Mouse (Mus musculus) hindbrain, embryonic 14.5 days (tissue): ENCODE results near the gene Kcnc1. TPM values are rescaled to one million over a fixed set of nuclear protein-coding genes. Genes with fewer than 3 reads are reported as not detected.

Experiments
- ATAC-seq: fragments of 200-750 bp; cut with Nextera tagmentation; 2 replicates; pipeline ENCODE4 v1.8.0; 2017; ENCODE audit warnings: moderate number of reproducible peaks, mild to moderate bottlenecking, moderate TSS enrichment, moderate library complexity; ENCODE audit not compliant: low FRiP score
- DNase-seq: peaks from one replicate; pipeline ENCODE4 v3.0.0-alpha.2; 2015; ENCODE audit warnings: low spot score
- H3K27ac ChIP-seq: fragments of 300-500 bp; sonication (generic); 2 replicates; pipeline ENCODE4 v1.5.1; 2014; ENCODE audit warnings: mild to moderate bottlenecking, moderate library complexity
- H3K27me3 ChIP-seq: fragments of 300-500 bp; sonication (generic); 2 replicates; pipeline ENCODE4 v1.6.1; 2014; ENCODE audit warnings: mild to moderate bottlenecking, low read length, mixed read lengths; ENCODE audit not compliant: control insufficient read depth, insufficient read depth
- H3K36me3 ChIP-seq: fragments of 300-500 bp; sonication (generic); replicated peaks from 2 replicates; pipeline ENCODE4 v1.6.1; 2014; ENCODE audit not compliant: control insufficient read depth, insufficient read depth
- H3K4me1 ChIP-seq: fragments of 300-500 bp; sonication (generic); replicated peaks from 2 replicates; pipeline ENCODE4 v1.6.1; 2014; ENCODE audit warnings: antibody characterized with exemption, low read length, mixed read lengths; ENCODE audit not compliant: control insufficient read depth, insufficient read depth
- H3K4me2 ChIP-seq: fragments of 300-500 bp; sonication (generic); replicated peaks from 2 replicates; pipeline ENCODE4 v1.6.1; 2014; ENCODE audit warnings: mild to moderate bottlenecking, moderate library complexity
- H3K4me3 ChIP-seq: fragments of 300-500 bp; sonication (generic); replicated peaks from 2 replicates; pipeline ENCODE4 v1.5.1; 2014; ENCODE audit warnings: mild to moderate bottlenecking, low read length
- H3K9ac ChIP-seq: fragments of 300-500 bp; sonication (generic); 2 replicates; pipeline ENCODE4 v1.6.1; 2014
- H3K9me3 ChIP-seq: fragments of 300-500 bp; sonication (generic); 2 replicates; pipeline ENCODE4 v1.6.1; 2016; ENCODE audit warnings: low read length; ENCODE audit not compliant: control insufficient read depth
- WGBS: fragments of 180-500 bp; shearing (Covaris S2); extraction: QIAGEN DNeasy Blood & Tissue Kit; methylation state at CpG from one replicate; pipeline ENCODE4 v1.1.7; 2014; 5-methylcytosine and 5-hydroxymethylcytosine counted together
- polyA plus RNA-seq: library from polyadenylated mRNA; unstranded; fragments of >200 nt; fragmentation: Nextera tagmentation; extraction: Ambion mirVana; gene quantifications from 2 replicates; pipeline ENCODE4 v1.2.1, GENCODE M21; 2014

Gene Kcnc1
- polyA plus RNA-seq, 1 experiment from 2014 or later = 16.6 TPM

DNA sequence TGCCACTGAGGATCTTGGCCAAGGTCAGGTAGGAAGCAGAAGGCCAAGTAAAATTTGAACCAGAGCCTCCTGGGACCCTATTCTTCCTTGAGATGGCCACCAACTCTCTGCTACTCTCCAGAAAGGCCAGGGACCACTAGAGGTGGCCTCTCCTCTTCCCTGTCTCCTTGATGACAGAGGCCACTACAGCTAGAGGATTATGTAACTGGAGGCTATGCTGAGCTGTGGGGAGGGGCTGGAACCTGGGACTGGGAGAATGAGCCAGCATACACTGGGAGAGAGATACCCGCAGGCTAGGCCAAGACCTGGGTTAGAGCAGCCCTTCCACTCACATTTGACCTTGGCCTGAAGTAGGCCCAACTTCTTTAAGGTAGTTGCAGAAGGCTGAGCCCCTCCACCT lies 3.4 kb downstream of the Kcnc1 start:
- DNase-seq (no peak), ATAC-seq (no peak)
- H3K27ac ChIP-seq = no peak overlapping the region
- H3K4me2 ChIP-seq = peak overlapping the region; percentile 72
- peaks cover 42% of the 10 kb centered on the region for H3K4me1 ChIP-seq
- H3K9me3 ChIP-seq = no peaks in the 10 kb centered on the region
- H3K4me3 ChIP-seq = peak overlapping the region; percentile 84
- H3K27me3 ChIP-seq = peaks cover 15% of the 10 kb centered on the region
- 0 out of 2 replicates have a peak, but pooled peaks cover 3% of the 10 kb centered on the region for H3K36me3 ChIP-seq
- peak overlapping the region; percentile 59 for H3K9ac ChIP-seq
- 89% methylated on average over 1 of the region's 1 CpGs for WGBS

GRCm38 (mm10) chr7:46400346-46400745 lies 4.0 kb downstream of the Kcnc1 start:
- Histone ChIP-seq H3K9me3 (no peaks in the 10 kb centered on the region), H3K9ac (peak overlapping the region; percentile 59), H3K27me3 (peaks cover 9% of the 10 kb centered on the region), H3K36me3 (peaks cover 9% of the 10 kb centered on the region; the same call in 1 of the 2 replicates), H3K27ac (no peak overlapping the region), H3K4me2 (peak overlapping the region; percentile 72), H3K4me3 (peak overlapping the region; percentile 84), H3K4me1 (peaks cover 42% of the 10 kb centered on the region)
- ATAC-seq = no peak
- WGBS = 31% methylated on average over 8 of the region's 8 CpGs
- no peak for DNase-seq

DNA sequence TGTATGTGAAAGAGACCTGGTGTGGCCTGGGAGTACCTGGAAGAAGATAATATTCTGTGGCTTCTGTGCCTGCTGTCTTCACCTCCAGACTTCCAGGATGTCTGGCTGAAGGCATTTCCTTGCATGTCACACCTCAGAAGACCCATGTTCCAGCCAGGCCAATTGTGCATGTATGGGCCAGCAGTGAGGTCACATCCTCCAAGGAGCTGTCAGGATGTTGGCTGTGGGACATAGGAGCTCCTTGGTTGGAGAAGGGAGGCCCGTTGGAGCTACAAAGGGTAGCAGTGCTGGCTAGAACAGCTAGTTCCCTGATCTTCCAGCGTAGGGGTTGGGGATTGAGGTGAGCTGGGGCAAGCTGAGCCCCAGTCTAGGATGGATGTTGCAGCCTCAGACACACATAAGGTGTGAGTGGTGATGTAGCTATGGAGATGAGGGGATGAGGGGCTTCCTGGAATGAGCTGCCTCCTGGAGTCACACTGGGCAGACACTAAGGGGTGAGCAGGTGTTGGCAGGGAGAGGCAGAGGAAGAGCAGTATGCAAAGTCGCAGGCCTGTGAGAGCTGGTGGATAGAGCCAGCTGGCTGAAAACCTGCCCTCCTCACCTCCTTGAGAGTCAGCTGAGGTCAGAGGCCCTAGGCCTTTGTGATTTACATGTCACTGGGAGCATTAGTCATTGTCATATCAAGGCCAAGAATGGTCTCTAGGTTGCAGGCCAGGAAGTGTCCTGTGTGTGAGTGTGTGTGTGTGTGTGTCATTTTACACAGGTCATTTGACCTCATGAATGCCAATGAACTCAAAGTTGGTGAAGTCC lies 5.3 kb downstream of the Kcnc1 start:
- Histone ChIP-seq H3K9me3 (no peaks in the 10 kb centered on the region), H3K4me2 (peak overlapping the region; percentile 72), H3K36me3 (peaks cover 11% of the 10 kb centered on the region; the same call in 1 of the 2 replicates), H3K4me3 (peak overlapping the region; percentile 84), H3K9ac (0 out of 2 replicates have a peak overlapping the region, but pooled peaks have one; percentile 32), H3K27me3 (peaks cover 4% of the 10 kb centered on the region; the same call in 1 of the 2 replicates), H3K4me1 (peaks cover 42% of the 10 kb centered on the region), H3K27ac (no peak overlapping the region)
- no peak for DNase-seq
- 71% methylated on average over 3 of the region's 3 CpGs for WGBS
- no peak for ATAC-seq

- Histone ChIP-seq H3K9ac (no peak overlapping the region), H3K4me3 (no peak overlapping the region), H3K27ac (no peak overlapping the region), H3K4me2 (no peak overlapping the region), H3K36me3 (peaks cover 11% of the 10 kb centered on the region; the same call in 1 of the 2 replicates), H3K27me3 (no peaks in the 10 kb centered on the region), H3K4me1 (peaks cover 31% of the 10 kb centered on the region), H3K9me3 (no peaks in the 10 kb centered on the region)
- no peak for DNase-seq
- ATAC-seq = no peak
- 77% methylated on average over 15 of the region's 15 CpGs for WGBS
Observed at GRCm38 (mm10) chr7:46403616-46404485, 7.6 kb downstream of the Kcnc1 start.

GRCm38 (mm10) chr7:46404756-46405155 lies 8.5 kb downstream of the Kcnc1 start:
- Histone ChIP-seq H3K9me3 (no peaks in the 10 kb centered on the region), H3K4me2 (no peak overlapping the region), H3K36me3 (peaks cover 11% of the 10 kb centered on the region; the same call in 1 of the 2 replicates), H3K9ac (no peak overlapping the region), H3K27me3 (no peaks in the 10 kb centered on the region), H3K4me1 (peaks cover 22% of the 10 kb centered on the region), H3K4me3 (no peak overlapping the region), H3K27ac (no peak overlapping the region)
- WGBS = 89% methylated on average over 6 of the region's 7 CpGs
- no peak for ATAC-seq
- no peak for DNase-seq

DNA sequence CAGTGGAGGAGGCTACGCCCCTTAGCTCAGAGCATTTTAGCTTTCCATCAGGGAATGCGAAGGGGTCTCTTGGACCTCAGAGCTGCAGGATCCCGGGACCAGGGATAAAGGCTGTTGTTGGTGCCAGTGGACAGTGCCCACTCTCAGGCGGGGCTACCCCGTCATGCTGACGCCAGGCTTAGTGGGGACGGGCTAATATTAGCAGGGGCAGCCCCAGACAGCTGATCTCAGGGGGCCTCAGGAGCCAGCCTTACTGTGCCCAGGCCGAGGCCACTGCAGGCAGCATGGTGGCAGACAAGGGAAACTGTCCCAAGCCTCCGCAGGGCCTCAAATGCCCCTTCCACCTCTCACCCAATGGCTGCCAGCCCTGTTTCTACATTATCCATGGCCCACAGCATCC lies 12.3 kb downstream of the Kcnc1 start:
- H3K4me1 ChIP-seq = no peaks in the 10 kb centered on the region
- DNase-seq = no peak
- no peaks in the 10 kb centered on the region for H3K27me3 ChIP-seq
- ATAC-seq = no peak
- H3K4me2 ChIP-seq = no peak overlapping the region
- H3K27ac ChIP-seq = no peak overlapping the region
- H3K9me3 ChIP-seq = no peaks in the 10 kb centered on the region
- no peak overlapping the region for H3K4me3 ChIP-seq
- WGBS = 84% methylated on average over 9 of the region's 9 CpGs
- H3K9ac ChIP-seq = no peak overlapping the region
- peaks cover 8% of the 10 kb centered on the region; the same call in 1 of the 2 replicates for H3K36me3 ChIP-seq

DNA sequence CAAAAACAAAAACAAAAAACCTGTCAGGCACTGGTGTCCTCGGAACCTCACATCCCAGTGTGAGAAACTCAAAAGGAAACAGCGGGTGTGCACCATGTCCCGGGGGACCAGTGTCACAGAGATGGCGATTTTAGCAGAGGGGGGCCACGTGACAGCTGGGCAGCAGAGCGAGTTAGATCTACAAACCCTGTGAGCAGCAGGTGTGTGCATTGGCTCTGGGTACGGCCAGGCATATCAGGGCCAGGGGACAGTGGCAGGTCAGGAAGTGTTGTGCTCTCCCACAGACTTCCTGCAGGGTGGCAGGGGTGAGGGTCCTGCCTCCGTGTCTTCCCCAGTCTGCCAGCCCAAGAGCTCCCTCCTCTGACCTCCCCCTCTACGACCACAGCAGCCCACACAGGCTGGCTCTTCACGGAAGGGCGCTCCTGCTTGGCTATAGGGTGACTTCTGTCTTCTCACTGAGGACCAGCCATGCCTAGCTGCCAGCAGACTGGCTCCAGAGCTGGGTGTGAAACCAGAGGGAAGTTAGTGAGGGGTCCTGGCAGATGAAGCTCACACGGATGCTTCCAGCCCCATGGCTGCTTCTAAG lies 13.0 kb downstream of the Kcnc1 start:
- Histone ChIP-seq H3K27me3 (no peaks in the 10 kb centered on the region), H3K27ac (no peak overlapping the region), H3K9ac (no peak overlapping the region), H3K4me3 (no peak overlapping the region), H3K4me1 (no peaks in the 10 kb centered on the region), H3K4me2 (no peak overlapping the region), H3K36me3 (peaks cover 8% of the 10 kb centered on the region; the same call in 1 of the 2 replicates), H3K9me3 (no peaks in the 10 kb centered on the region)
- 32% methylated on average over 12 of the region's 12 CpGs for WGBS
- DNase-seq (no peak), ATAC-seq (no peak)

DNA sequence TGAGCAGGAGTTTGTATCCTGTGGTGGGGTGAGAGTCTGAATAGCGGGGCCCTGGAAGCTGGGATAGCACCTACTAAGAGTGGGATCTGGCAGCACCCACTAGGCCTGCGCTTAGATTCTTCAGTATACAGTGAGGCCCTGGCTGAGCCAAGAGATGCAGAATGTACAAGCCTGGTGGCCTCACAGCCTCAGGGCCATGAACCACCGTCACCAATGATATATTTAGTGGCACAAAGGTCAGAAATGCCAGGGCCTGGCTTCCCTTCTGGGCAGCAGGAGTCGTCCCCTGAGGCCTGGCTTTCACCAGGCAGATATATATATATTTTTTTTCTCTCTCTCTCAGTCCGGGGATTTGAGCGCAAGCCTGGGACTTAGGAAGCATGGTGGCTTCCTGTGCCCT lies 14.4 kb downstream of the Kcnc1 start:
- Histone ChIP-seq H3K9ac (no peak overlapping the region), H3K4me1 (no peaks in the 10 kb centered on the region), H3K36me3 (no peaks in the 10 kb centered on the region; the same call in 1 of the 2 replicates), H3K9me3 (no peaks in the 10 kb centered on the region), H3K27ac (no peak overlapping the region), H3K4me2 (no peak overlapping the region), H3K27me3 (no peaks in the 10 kb centered on the region), H3K4me3 (no peak overlapping the region)
- 82% methylated on average over 6 of the region's 6 CpGs for WGBS
- DNase-seq = no peak
- ATAC-seq = no peak

DNA sequence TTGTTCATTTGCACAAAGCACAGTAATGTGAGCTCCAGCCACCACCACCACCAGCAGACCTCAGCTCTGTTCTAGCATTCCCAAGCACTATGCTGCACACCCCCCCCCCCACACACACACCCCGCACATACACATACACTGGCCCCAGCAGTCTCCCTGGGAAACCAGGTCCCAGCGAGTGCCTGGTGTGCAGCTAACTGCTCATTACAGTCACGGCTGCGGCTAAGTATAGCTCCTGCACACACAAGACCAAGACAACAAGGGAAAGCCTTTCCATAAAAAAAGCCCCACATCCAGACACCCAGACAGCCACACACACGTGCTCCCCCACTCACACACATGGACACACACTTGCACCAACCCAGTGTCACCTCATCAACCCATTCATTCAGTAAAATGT lies 16.5 kb downstream of the Kcnc1 start:
- 68% methylated on average over 5 of the region's 5 CpGs for WGBS
- Histone ChIP-seq H3K9me3 (no peaks in the 10 kb centered on the region), H3K4me1 (peaks cover 8% of the 10 kb centered on the region), H3K27me3 (no peaks in the 10 kb centered on the region), H3K4me3 (no peak overlapping the region), H3K9ac (no peak overlapping the region), H3K36me3 (no peaks in the 10 kb centered on the region), H3K4me2 (no peak overlapping the region), H3K27ac (no peak overlapping the region)
- ATAC-seq = no peak
- no peak for DNase-seq
